Mouse (Mus musculus): ENCODE data around the gene Pusl1.

Gene Pusl1

GRCm38 (mm10) chr4:155886330-155886729, 5.3 kb downstream of the Pusl1 start:
- no peak for DNase-seq (ENCODE audit: low read depth)

GRCm38 (mm10) chr4:155883587-155883986, 8.0 kb downstream of the Pusl1 start:
- no peak for DNase-seq (ENCODE audit: low read depth)

GRCm38 (mm10) chr4:155871404-155871803, 20.2 kb downstream of the Pusl1 start:
- no peak for DNase-seq (ENCODE audit: low read depth)

- DNase-seq (ENCODE audit: low read depth) = peak; percentile 97
These were observed 22.1 kb downstream of the Pusl1 start, which contains the start of the genes Cptp and Ints11 for GRCm38 (mm10) chr4:155869317-155870033. TSS of gene Cptp (minus strand) at chr4:155869440. TSS of gene Ints11 (plus strand) at chr4:155869546.

GRCm38 (mm10) chr4:155868614-155869298, 22.8 kb downstream of the Pusl1 start:
- DNase-seq (ENCODE audit: low read depth) = peak; percentile 40

DNA sequence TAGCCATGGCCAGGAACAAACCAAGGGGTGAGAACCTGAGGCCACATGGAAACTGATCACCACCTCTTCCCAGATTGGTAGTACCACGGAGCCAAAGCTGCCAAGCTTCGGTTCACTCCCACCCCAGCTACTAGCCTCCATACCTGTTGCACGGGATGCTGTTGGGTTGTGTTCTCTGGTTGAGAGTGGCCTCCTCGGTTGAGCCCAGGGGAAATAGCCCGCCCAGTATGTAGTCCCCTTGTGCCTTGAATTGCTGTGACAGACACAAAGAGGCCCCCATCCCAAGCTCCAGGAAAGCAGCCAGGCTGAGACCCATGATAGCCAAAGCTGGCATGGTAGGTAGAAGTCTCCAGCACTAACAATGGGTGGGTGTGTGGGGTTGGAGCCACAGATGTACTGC, 28.6 kb downstream of the Pusl1 start, which contains the start of gene Tas1r3:
Tas1r3 (minus strand) TSS at position 362 of the 400 bp plus-strand sequence.
- DNase-seq (ENCODE audit: low read depth) = no peak

DNA sequence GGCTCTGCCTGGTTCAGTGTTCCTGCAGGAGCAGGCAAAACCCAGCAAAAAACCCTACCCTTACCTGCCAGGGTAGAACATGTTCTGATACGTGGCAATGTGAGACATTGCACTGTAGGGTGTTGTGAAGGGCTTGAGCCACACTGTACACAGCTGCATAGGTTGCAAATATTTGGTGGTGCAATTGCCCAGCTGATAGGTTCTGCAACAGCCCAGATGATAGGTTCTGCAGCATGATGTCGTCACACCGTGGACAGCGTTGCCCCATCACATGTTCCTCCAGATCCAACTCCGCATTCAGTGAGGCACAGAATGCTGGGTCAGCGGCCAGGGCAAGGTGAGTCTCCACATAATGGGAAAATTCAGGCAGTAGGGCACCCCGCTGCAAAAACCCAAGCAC, 29.8 kb downstream of the Pusl1 start:
- no peak for DNase-seq (ENCODE audit: low read depth)

DNA sequence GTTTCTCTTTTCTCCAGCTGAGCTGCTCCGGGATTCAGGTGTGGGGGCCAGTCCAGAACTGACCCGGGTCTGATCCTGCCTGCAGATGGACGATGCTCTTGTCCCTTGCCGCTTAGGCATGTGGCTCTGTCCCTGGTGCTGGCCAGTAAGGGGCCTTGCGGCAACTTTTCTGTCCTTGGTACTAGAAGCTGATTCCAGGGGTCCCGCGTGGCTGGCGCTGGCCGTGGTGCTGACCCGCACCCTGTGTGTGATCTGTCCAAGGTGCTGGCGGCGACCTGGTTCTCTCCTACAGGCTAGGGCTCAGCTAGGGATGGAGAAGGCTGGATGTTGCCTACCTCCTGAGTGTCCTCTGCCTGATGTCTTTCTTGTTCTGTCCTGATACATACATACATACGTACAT, 32.3 kb downstream of the Pusl1 start:
- no peak for DNase-seq (ENCODE audit: low read depth)

DNA sequence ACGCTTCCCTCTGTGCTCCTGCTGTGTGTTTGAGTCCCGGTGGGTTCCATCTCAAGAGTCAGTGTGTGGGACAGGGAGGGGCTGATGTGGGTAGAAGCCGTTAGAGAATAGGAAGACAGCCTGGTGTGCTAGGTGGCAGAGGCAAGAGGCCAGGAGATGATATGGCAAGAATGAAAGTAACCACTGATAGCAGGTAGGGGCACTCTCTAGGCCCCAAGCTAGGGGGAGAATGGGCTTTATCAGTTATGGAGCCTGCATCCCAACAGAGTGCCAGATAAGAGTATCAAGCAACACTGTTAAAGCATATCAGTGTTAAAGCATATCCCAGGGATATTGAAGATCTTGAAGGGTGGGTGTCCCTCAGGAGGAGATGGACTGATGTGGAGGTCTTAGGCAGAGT, 34.7 kb downstream of the Pusl1 start:
- DNase-seq (ENCODE audit: low read depth) = no peak

DNA sequence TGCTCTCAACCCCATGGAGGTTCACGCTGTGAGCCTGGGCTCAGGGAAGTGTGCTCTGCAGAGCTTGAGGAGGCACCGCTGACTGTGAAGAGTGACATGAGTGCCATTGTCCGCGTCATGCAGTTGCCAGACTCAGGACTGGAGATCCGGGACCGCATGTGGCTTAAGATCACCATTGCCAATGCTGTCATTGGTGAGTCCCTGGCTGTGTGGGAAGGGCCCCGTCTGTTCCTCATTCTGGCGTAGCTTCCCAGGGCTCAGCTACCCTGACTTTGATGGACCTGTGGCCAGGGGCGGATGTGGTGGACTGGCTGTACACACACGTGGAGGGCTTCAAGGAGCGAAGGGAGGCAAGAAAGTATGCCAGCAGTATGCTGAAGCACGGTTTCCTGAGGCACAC, 35.5 kb downstream of the Pusl1 start:
- no peak for DNase-seq (ENCODE audit: low read depth)

DNA sequence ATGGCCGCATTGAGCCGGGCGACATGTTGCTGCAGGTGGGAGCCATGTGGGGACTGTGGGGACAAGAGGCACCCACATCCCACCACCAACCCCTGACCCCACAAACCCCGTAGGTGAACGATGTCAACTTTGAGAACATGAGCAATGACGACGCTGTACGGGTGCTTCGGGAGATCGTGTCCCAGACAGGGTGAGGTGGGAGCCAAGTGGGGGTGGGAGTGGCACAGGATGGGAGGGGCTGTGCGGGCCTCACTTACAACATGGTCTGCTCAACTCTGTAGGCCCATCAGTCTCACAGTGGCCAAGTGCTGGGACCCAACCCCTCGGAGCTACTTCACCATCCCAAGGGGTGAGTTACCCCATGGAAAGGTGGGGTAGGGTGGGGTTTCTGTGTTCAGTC, 36.6 kb downstream of the Pusl1 start:
- no peak for DNase-seq (ENCODE audit: low read depth)

DNA sequence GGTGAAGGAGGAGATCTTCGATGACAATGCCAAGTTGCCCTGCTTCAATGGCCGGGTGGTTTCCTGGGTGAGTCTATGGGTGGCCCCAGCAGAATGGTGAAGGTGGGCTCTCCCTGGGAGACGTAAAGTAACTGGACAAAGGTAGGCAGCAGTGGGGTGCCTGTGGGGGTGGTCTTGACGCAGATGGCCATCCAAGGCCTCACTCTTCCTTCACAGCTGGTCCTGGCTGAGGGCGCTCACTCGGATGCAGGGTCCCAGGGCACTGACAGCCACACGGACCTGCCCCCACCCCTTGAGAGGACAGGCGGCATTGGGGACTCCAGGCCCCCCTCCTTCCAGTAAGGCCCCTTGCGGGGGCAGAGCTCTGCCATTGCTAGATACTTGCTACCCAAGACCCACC, 38.2 kb downstream of the Pusl1 start:
- no peak for DNase-seq (ENCODE audit: low read depth)

GRCm38 (mm10) chr4:155851951-155852411, 39.6 kb downstream of the Pusl1 start:
- no peak for DNase-seq (ENCODE audit: low read depth)

DNA sequence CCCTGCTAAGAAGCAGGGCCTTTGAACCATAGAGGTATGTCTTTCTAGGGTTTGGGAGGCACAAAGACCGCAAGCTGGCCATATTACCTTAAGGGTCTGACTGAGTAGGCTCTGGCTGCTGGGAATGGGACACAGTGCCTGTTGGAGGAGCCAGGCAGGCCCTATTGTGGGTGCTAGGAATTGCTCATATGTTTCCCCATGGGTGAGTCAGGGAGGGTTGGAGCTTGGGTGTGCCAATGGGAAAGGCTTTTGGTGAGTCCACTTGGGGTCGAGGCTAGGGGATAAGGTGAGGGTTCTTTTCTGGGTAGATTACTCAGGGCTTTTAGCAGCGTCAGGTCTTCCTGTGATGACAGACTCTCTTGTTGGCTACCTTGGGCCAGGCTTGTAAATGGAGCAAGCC, 40.2 kb downstream of the Pusl1 start:
- no peak for DNase-seq (ENCODE audit: low read depth)

DNA sequence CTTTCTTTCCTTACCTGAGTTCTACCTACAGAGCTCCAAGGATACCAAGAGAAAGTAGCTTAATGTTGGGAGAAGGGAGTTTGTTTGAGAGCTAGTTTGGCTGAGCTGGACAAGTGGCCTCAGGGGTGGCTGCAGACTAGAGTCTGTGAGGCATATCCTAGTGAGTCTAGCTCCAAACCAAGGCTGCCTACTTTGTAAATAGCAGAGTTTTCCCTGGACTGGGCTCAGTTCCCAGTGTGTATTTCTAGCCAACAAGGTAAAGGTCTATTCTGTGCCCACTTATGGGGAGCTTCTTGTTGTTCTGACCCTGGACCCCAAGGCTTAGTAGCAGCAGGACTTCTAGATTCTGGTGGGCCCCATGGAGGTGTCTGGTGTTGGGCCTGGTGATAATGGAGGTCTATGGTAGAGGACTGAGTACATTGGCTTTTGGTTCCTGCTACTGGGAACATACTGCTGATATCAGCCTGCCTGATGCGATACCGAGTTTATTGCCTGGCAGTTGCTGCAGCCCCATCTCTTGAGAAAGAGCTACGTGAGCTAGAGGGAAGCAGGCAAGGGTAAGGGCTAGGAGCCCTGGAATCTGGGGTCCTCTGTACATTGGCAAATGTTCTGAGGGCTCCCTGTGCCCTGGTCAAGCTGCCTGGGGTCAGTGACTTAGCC, 41.7 kb downstream of the Pusl1 start:
- no peak for DNase-seq (ENCODE audit: low read depth)

DNA sequence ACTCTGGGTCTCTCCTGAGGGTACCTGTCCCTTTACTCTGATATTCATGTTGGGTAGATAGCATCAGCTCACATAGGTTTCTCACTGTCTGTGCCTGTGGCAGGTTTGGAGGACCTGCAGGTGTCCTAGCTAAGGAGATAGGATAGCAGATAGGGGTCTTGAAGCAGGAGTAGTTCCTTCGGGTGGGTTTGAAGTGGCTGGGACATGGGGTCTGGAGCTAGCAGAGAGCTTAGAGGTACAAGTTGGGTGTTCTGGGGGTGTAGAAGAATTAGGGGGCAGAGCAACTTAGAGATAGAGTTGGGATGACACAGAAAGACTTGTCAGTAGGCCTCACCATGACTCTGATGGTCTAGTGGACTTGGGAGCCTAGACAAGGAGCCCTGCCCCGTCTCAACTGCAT, 42.2 kb downstream of the Pusl1 start:
- no peak for DNase-seq (ENCODE audit: low read depth)

GRCm38 (mm10) chr4:155848434-155849095, 43.0 kb downstream of the Pusl1 start:
- DNase-seq (ENCODE audit: low read depth) = no peak

GRCm38 (mm10) chr4:155847591-155848352, 43.8 kb downstream of the Pusl1 start:
- DNase-seq (ENCODE audit: low read depth) = peak; percentile 62

DNA sequence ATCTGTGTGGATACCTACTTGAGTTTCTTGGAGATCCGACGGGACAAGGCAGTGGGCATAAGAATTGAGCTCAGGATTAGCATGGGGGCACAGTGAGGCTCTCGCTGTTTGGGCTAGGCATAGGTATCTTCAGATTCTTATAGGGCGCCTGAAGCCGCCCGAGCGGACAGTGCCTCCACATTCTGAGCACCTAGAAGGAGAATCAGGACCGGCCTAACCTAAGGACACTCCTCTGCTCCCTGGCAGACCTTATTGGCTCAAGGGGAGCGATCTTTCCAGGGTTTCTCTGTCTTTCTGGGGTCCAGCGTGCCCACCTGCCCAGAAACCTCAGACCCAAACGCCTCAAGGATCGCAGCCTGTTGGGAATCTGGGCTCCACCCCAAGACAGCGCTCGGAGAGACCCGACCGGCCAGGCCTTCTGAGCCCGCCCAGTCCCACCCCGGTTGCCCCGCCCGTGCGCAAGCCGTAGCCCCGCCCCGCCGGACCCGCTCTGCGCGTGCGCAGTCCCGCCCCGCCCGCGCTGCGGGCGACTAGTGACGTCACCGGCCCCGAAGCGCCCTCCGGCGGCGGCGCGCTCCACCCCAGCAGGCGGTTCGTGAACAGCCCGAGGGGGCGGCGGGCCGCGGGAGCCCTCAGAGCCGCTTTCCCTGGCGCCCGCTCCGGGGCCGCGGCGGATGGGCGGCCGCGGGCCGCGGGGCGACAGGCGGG, 44.6 kb downstream of the Pusl1 start, which contains the start of gene Dvl1:
Dvl1 (plus strand) TSS at position 532 of the 708 bp plus-strand sequence.
- DNase-seq (ENCODE audit: low read depth) = peak; percentile 93

GRCm38 (mm10) chr4:155843231-155843630, 48.4 kb downstream of the Pusl1 start:
- DNase-seq (ENCODE audit: low read depth) = no peak

Data from induced T-regulatory cell, adult 2 months (primary cell).